Mouse (Mus musculus): ENCODE data around the gene Lax1. TPM values are rescaled to one million over a fixed set of nuclear protein-coding genes. Genes with fewer than 3 reads are reported as not detected.

Lax1 gene
- polyA plus RNA-seq, 1 experiment from 2014 or later: not detected

- Histone ChIP-seq H3K36me3 (ENCODE audit: control insufficient read depth, insufficient read depth) (no peaks in the 10 kb centered on the region), H3K4me3 (replicated peaks; ENCODE audit: low read length) (peak within 1 kb of the TSS; percentile 66), H3K9me3 (ENCODE audit: control insufficient read depth, low read length) (no peaks in the 10 kb centered on the region), H3K27me3 (replicated peaks; ENCODE audit: control insufficient read depth, insufficient read depth, low read length) (no peaks in the 10 kb centered on the region), H3K4me1 (replicated peaks; ENCODE audit: control insufficient read depth, insufficient read depth, low read length) (peaks cover 33% of the 10 kb centered on the region), H3K27ac (ENCODE audit: low read length) (peak within 1 kb of the TSS; percentile 90), H3K4me2 (ENCODE audit: low read length) (peak within 1 kb of the TSS; percentile 86), H3K9ac (replicated peaks; ENCODE audit: low read depth, low read length) (peak within 1 kb of the TSS; percentile 72)
- peak; percentile 84 for ATAC-seq
- under 1% methylated on average over 41 of the region's 41 CpGs for WGBS
These were observed 29.3 kb downstream of the Lax1 start, which contains the start of gene Zbed6 for GRCm38 (mm10) chr1:133660466-133661202. Gene Zbed6, minus strand, starts transcription at chr1:133660885.

- H3K4me2 ChIP-seq (ENCODE audit: low read length): no peak overlapping the region
- peaks cover 2% of the 10 kb centered on the region; the same call in 1 of the 2 replicates for H3K36me3 ChIP-seq (ENCODE audit: control insufficient read depth, insufficient read depth)
- H3K9ac ChIP-seq (replicated peaks; ENCODE audit: low read depth, low read length): no peak overlapping the region
- 84% methylated on average over 3 of the region's 3 CpGs for WGBS
- H3K27ac ChIP-seq (ENCODE audit: low read length): no peak overlapping the region
- H3K4me1 ChIP-seq (replicated peaks; ENCODE audit: control insufficient read depth, insufficient read depth, low read length): peaks cover 39% of the 10 kb centered on the region
- no peaks in the 10 kb centered on the region for H3K27me3 ChIP-seq (replicated peaks; ENCODE audit: control insufficient read depth, insufficient read depth, low read length)
- ATAC-seq: no peak
- H3K4me3 ChIP-seq (replicated peaks; ENCODE audit: low read length): no peak overlapping the region
- no peaks in the 10 kb centered on the region for H3K9me3 ChIP-seq (ENCODE audit: control insufficient read depth, low read length)
These were observed 31.0 kb downstream of the Lax1 start for GRCm38 (mm10) chr1:133658878-133659277.

GRCm38 (mm10) chr1:133656811-133657210, 33.1 kb downstream of the Lax1 start:
- Histone ChIP-seq H3K4me3 (replicated peaks; ENCODE audit: low read length) (no peak overlapping the region), H3K27ac (ENCODE audit: low read length) (no peak overlapping the region), H3K27me3 (replicated peaks; ENCODE audit: control insufficient read depth, insufficient read depth, low read length) (no peaks in the 10 kb centered on the region), H3K9me3 (ENCODE audit: control insufficient read depth, low read length) (no peaks in the 10 kb centered on the region), H3K4me2 (ENCODE audit: low read length) (no peak overlapping the region), H3K36me3 (ENCODE audit: control insufficient read depth, insufficient read depth) (peaks cover 2% of the 10 kb centered on the region; the same call in 1 of the 2 replicates), H3K9ac (replicated peaks; ENCODE audit: low read depth, low read length) (no peak overlapping the region), H3K4me1 (replicated peaks; ENCODE audit: control insufficient read depth, insufficient read depth, low read length) (peaks cover 40% of the 10 kb centered on the region)
- 78% methylated on average over 5 of the region's 5 CpGs for WGBS
- ATAC-seq: no peak

- Histone ChIP-seq H3K4me1 (replicated peaks; ENCODE audit: control insufficient read depth, insufficient read depth, low read length) (peaks cover 24% of the 10 kb centered on the region), H3K9ac (replicated peaks; ENCODE audit: low read depth, low read length) (no peak overlapping the region), H3K9me3 (ENCODE audit: control insufficient read depth, low read length) (no peaks in the 10 kb centered on the region), H3K27ac (ENCODE audit: low read length) (no peak overlapping the region), H3K36me3 (ENCODE audit: control insufficient read depth, insufficient read depth) (peaks cover 2% of the 10 kb centered on the region; the same call in 1 of the 2 replicates), H3K4me2 (ENCODE audit: low read length) (no peak overlapping the region), H3K4me3 (replicated peaks; ENCODE audit: low read length) (no peak overlapping the region), H3K27me3 (replicated peaks; ENCODE audit: control insufficient read depth, insufficient read depth, low read length) (no peaks in the 10 kb centered on the region)
- WGBS: 88% methylated on average over 1 of the region's 1 CpGs
- no peak for ATAC-seq
These were observed 36.9 kb downstream of the Lax1 start for GRCm38 (mm10) chr1:133653033-133653432.

GRCm38 (mm10) chr1:133650288-133651055, 39.4 kb downstream of the Lax1 start:
- 93% methylated on average over 7 of the region's 7 CpGs for WGBS
- Histone ChIP-seq H3K27ac (ENCODE audit: low read length) (no peak overlapping the region), H3K4me1 (replicated peaks; ENCODE audit: control insufficient read depth, insufficient read depth, low read length) (peaks cover 7% of the 10 kb centered on the region; the same call in 1 of the 2 replicates), H3K36me3 (ENCODE audit: control insufficient read depth, insufficient read depth) (peaks cover 10% of the 10 kb centered on the region), H3K9me3 (ENCODE audit: control insufficient read depth, low read length) (no peaks in the 10 kb centered on the region), H3K4me2 (ENCODE audit: low read length) (no peak overlapping the region), H3K4me3 (replicated peaks; ENCODE audit: low read length) (no peak overlapping the region), H3K9ac (replicated peaks; ENCODE audit: low read depth, low read length) (no peak overlapping the region), H3K27me3 (replicated peaks; ENCODE audit: control insufficient read depth, insufficient read depth, low read length) (no peaks in the 10 kb centered on the region)
- ATAC-seq: no peak

GRCm38 (mm10) chr1:133645652-133646051, 44.3 kb downstream of the Lax1 start:
- 96% methylated on average over 5 of the region's 5 CpGs for WGBS
- no peaks in the 10 kb centered on the region for H3K27me3 ChIP-seq (replicated peaks; ENCODE audit: control insufficient read depth, insufficient read depth, low read length)
- H3K4me3 ChIP-seq (replicated peaks; ENCODE audit: low read length): no peak overlapping the region
- H3K9me3 ChIP-seq (ENCODE audit: control insufficient read depth, low read length): no peaks in the 10 kb centered on the region
- H3K36me3 ChIP-seq (ENCODE audit: control insufficient read depth, insufficient read depth): peaks cover 34% of the 10 kb centered on the region
- H3K9ac ChIP-seq (replicated peaks; ENCODE audit: low read depth, low read length): no peak overlapping the region
- H3K4me2 ChIP-seq (ENCODE audit: low read length): no peak overlapping the region
- H3K4me1 ChIP-seq (replicated peaks; ENCODE audit: control insufficient read depth, insufficient read depth, low read length): no peaks in the 10 kb centered on the region
- no peak overlapping the region for H3K27ac ChIP-seq (ENCODE audit: low read length)
- no peak for ATAC-seq

- Histone ChIP-seq H3K4me3 (replicated peaks; ENCODE audit: low read length) (no peak overlapping the region), H3K4me1 (replicated peaks; ENCODE audit: control insufficient read depth, insufficient read depth, low read length) (no peaks in the 10 kb centered on the region), H3K36me3 (ENCODE audit: control insufficient read depth, insufficient read depth) (peaks cover 51% of the 10 kb centered on the region), H3K27ac (ENCODE audit: low read length) (no peak overlapping the region), H3K9ac (replicated peaks; ENCODE audit: low read depth, low read length) (no peak overlapping the region), H3K4me2 (ENCODE audit: low read length) (no peak overlapping the region), H3K27me3 (replicated peaks; ENCODE audit: control insufficient read depth, insufficient read depth, low read length) (no peaks in the 10 kb centered on the region), H3K9me3 (ENCODE audit: control insufficient read depth, low read length) (no peaks in the 10 kb centered on the region)
- no peak for ATAC-seq
- 100% methylated on average over 2 of the region's 2 CpGs for WGBS
These were observed 48.7 kb downstream of the Lax1 start for GRCm38 (mm10) chr1:133641163-133641562.

- H3K27ac ChIP-seq (ENCODE audit: low read length): no peak overlapping the region
- H3K36me3 ChIP-seq (ENCODE audit: control insufficient read depth, insufficient read depth): peaks cover 42% of the 10 kb centered on the region
- no peaks in the 10 kb centered on the region for H3K9me3 ChIP-seq (ENCODE audit: control insufficient read depth, low read length)
- no peak overlapping the region for H3K4me3 ChIP-seq (replicated peaks; ENCODE audit: low read length)
- H3K4me2 ChIP-seq (ENCODE audit: low read length): no peak overlapping the region
- no peaks in the 10 kb centered on the region for H3K27me3 ChIP-seq (replicated peaks; ENCODE audit: control insufficient read depth, insufficient read depth, low read length)
- H3K9ac ChIP-seq (replicated peaks; ENCODE audit: low read depth, low read length): no peak overlapping the region
- 95% methylated on average over 6 of the region's 6 CpGs for WGBS
- no peaks in the 10 kb centered on the region for H3K4me1 ChIP-seq (replicated peaks; ENCODE audit: control insufficient read depth, insufficient read depth, low read length)
- no peak for ATAC-seq
These were observed 51.4 kb downstream of the Lax1 start for GRCm38 (mm10) chr1:133638517-133638916.

GRCm38 (mm10) chr1:133632168-133632567, 57.7 kb downstream of the Lax1 start:
- H3K36me3 ChIP-seq (ENCODE audit: control insufficient read depth, insufficient read depth): peaks cover 41% of the 10 kb centered on the region
- no peak overlapping the region for H3K27ac ChIP-seq (ENCODE audit: low read length)
- ATAC-seq: no peak
- no peaks in the 10 kb centered on the region for H3K9me3 ChIP-seq (ENCODE audit: control insufficient read depth, low read length)
- H3K4me2 ChIP-seq (ENCODE audit: low read length): no peak overlapping the region
- H3K27me3 ChIP-seq (replicated peaks; ENCODE audit: control insufficient read depth, insufficient read depth, low read length): no peaks in the 10 kb centered on the region
- no peaks in the 10 kb centered on the region for H3K4me1 ChIP-seq (replicated peaks; ENCODE audit: control insufficient read depth, insufficient read depth, low read length)
- WGBS: 94% methylated on average over 2 of the region's 2 CpGs
- H3K9ac ChIP-seq (replicated peaks; ENCODE audit: low read depth, low read length): no peak overlapping the region
- H3K4me3 ChIP-seq (replicated peaks; ENCODE audit: low read length): no peak overlapping the region
